Comparison of ENCODE assay signal across 15 mouse cellular contexts in genomic region chr4:98754456-98754855, GRCm38 (mm10). TPM values are rescaled to one million over a fixed set of nuclear protein-coding genes. Genes with fewer than 3 reads are reported as not detected.
DNase-seq lines count a peak whose midpoint lies in the region.
"Had no signal": no experiment of that assay in that cellular context is flagged by ENCODE, and none has a peak within 500 bp of the region (broad histone marks: within the 10 kb centered on the region; RNA-seq: fewer than 3 reads in every experiment).

No protein-coding gene starts in this region.

- DNase-seq in cerebellum, adult 11 months: peak; percentile 33
- DNase-seq in cerebellum, adult 8-10 months: no peak
- DNase-seq in brain, adult 2 months (ENCODE audit: low read depth, low spot score): peak; percentile 80
- DNase-seq in cerebellum, adult 9-10 months: peak; percentile 46
- peak; percentile 20 to 37 for DNase-seq in cerebellum, postnatal 25 days
- DNase-seq in testis, postnatal 14 days (ENCODE audit: low spot score): no peak
- no peak for DNase-seq in left cerebral cortex, postnatal 10 days (ENCODE audit: extremely low spot score in 1 of 2, low spot score in 2 of 2)
- DNase-seq: adrenal gland, postnatal 14 days; gastrocnemius, postnatal 36 days; heart, adult 11 months; heart, postnatal 10 days; heart, postnatal 4 days had no signal

- intact Hi-C loops in left cerebral cortex, postnatal 10 days (cut with DNase I): no loop called here

RNA-seq across cellular contexts. Expression of gene L1td1, which starts 27.9 kb away (rescaled TPM):
- not detected for total RNA-seq in left cerebral cortex, postnatal 10 days (2021)
- total RNA-seq: adrenal gland, adult 18-20 months; adrenal gland, postnatal 14 days; CH12.LX; gastrocnemius, adult 8-10 months; gastrocnemius, postnatal 36 days; heart, postnatal 10 days; heart, postnatal 4 days had no signal

Comparison
In these comparisons a context has a peak if more than half of its experiments do, and no peak if none do; other contexts are left out.
1. DNase-seq: peak in cerebellum, adult 11 months (single experiment), brain, adult 2 months (single experiment), cerebellum, adult 9-10 months (single experiment) and cerebellum, postnatal 25 days (2 of 2); none in cerebellum, adult 8-10 months (single experiment), testis, postnatal 14 days (single experiment) and left cerebral cortex, postnatal 10 days (0 of 2).